Comparison of ENCODE assay signal across 16 mouse cellular contexts in genomic region chr15:72205240-72205799, GRCm38 (mm10).
DNase-seq lines count a peak whose midpoint lies in the region; ATAC-seq lines count a peak whose summit lies in the region.
"Had no signal": no experiment of that assay in that cellular context is flagged by ENCODE, and none has a peak within 500 bp of the region (broad histone marks: within the 10 kb centered on the region; RNA-seq: fewer than 3 reads in every experiment).

No protein-coding gene starts in this region.

- peak overlapping the region; percentile 37; the same call in 1 of the 2 replicates for H3K27ac ChIP-seq in hindbrain, embryonic 12.5 days
- H3K27ac ChIP-seq in hindbrain, embryonic 10.5 days = no peak overlapping the region
- H3K27ac ChIP-seq in neural tube, embryonic 13.5 days (replicated peaks) = peak overlapping the region; percentile 47
- peak overlapping the region; percentile 73 for H3K27ac ChIP-seq in midbrain, embryonic 15.5 days
- H3K27ac ChIP-seq: embryonic facial prominence, embryonic 13.5 days; heart, embryonic 15.5 days; intestine, embryonic 15.5 days; limb, embryonic 15.5 days; liver, embryonic 14.5 days had no signal

- no peaks in the 10 kb centered on the region for H3K9me3 ChIP-seq in hindbrain, embryonic 12.5 days (replicated peaks)
- no peaks in the 10 kb centered on the region for H3K9me3 ChIP-seq in hindbrain, embryonic 10.5 days
- no peaks in the 10 kb centered on the region for H3K9me3 ChIP-seq in neural tube, embryonic 13.5 days
- H3K9me3 ChIP-seq in midbrain, embryonic 15.5 days = no peaks in the 10 kb centered on the region
- H3K9me3 ChIP-seq: embryonic facial prominence, embryonic 13.5 days; heart, embryonic 15.5 days; intestine, embryonic 15.5 days; limb, embryonic 15.5 days had no signal

- peaks cover 2% of the 10 kb centered on the region; the same call in 1 of the 2 replicates for H3K4me1 ChIP-seq in hindbrain, embryonic 12.5 days
- H3K4me1 ChIP-seq in hindbrain, embryonic 10.5 days (replicated peaks) = no peaks in the 10 kb centered on the region
- peaks cover 20% of the 10 kb centered on the region for H3K4me1 ChIP-seq in neural tube, embryonic 13.5 days (replicated peaks)
- H3K4me1 ChIP-seq in midbrain, embryonic 15.5 days = peaks cover 19% of the 10 kb centered on the region
- H3K4me1 ChIP-seq: embryonic facial prominence, embryonic 13.5 days; heart, embryonic 15.5 days; intestine, embryonic 15.5 days; limb, embryonic 15.5 days had no signal

- H3K4me3 ChIP-seq in hindbrain, embryonic 12.5 days = no peak overlapping the region
- no peak overlapping the region for H3K4me3 ChIP-seq in hindbrain, embryonic 10.5 days
- no peak overlapping the region for H3K4me3 ChIP-seq in neural tube, embryonic 13.5 days
- no peak overlapping the region for H3K4me3 ChIP-seq in midbrain, embryonic 15.5 days
- H3K4me3 ChIP-seq: embryonic facial prominence, embryonic 13.5 days; heart, embryonic 15.5 days; intestine, embryonic 15.5 days; limb, embryonic 15.5 days had no signal

- no peaks in the 10 kb centered on the region for H3K27me3 ChIP-seq in hindbrain, embryonic 12.5 days
- H3K27me3 ChIP-seq in hindbrain, embryonic 10.5 days (ENCODE audit: insufficient read depth, poor library complexity, severe bottlenecking) = no peaks in the 10 kb centered on the region
- H3K27me3 ChIP-seq in neural tube, embryonic 13.5 days = no peaks in the 10 kb centered on the region
- no peaks in the 10 kb centered on the region for H3K27me3 ChIP-seq in midbrain, embryonic 15.5 days (replicated peaks)
- H3K27me3 ChIP-seq: CH12.LX; embryonic facial prominence, embryonic 13.5 days; heart, embryonic 15.5 days; intestine, embryonic 15.5 days; limb, embryonic 15.5 days had no signal

- 65% methylated on average over 8 of the region's 8 CpGs for WGBS in hindbrain, embryonic 12.5 days
- 76% methylated on average over 8 of the region's 8 CpGs for WGBS in hindbrain, embryonic 10.5 days
- 42% methylated on average over 8 of the region's 8 CpGs for WGBS in neural tube, embryonic 13.5 days
- WGBS in midbrain, embryonic 15.5 days = 40% methylated on average over 8 of the region's 8 CpGs

- H3K4me2 ChIP-seq in hindbrain, embryonic 12.5 days (replicated peaks) = no peak overlapping the region
- no peak overlapping the region for H3K4me2 ChIP-seq in neural tube, embryonic 13.5 days
- no peak overlapping the region for H3K4me2 ChIP-seq in midbrain, embryonic 15.5 days
- H3K4me2 ChIP-seq: embryonic facial prominence, embryonic 13.5 days; heart, embryonic 15.5 days; intestine, embryonic 15.5 days; limb, embryonic 15.5 days; lung, embryonic 14.5 days had no signal

- no peak for DNase-seq in hindbrain, embryonic 10.5 days (ENCODE audit: low spot score)
- no peak for DNase-seq in neural tube, embryonic 10.5 days (ENCODE audit: extremely low spot score, low spot score)
- DNase-seq in spleen, postnatal 14 days (ENCODE audit: low spot score in 2 of 2) = no peak
- DNase-seq in left cerebral cortex, adult 11 months (ENCODE audit: low spot score) = no peak

- no peaks in the 10 kb centered on the region for H3K36me3 ChIP-seq in hindbrain, embryonic 12.5 days
- H3K36me3 ChIP-seq in hindbrain, embryonic 10.5 days = no peaks in the 10 kb centered on the region
- no peaks in the 10 kb centered on the region for H3K36me3 ChIP-seq in neural tube, embryonic 13.5 days
- H3K36me3 ChIP-seq in midbrain, embryonic 15.5 days (replicated peaks) = no peaks in the 10 kb centered on the region
- H3K36me3 ChIP-seq: embryonic facial prominence, embryonic 13.5 days; G1E; heart, embryonic 15.5 days; intestine, embryonic 15.5 days; limb, embryonic 15.5 days had no signal

- no peak for ATAC-seq in hindbrain, embryonic 12.5 days (ENCODE audit: low FRiP score)
- ATAC-seq in neural tube, embryonic 13.5 days (ENCODE audit: low read depth) = peak; percentile 54; the same call in 1 of the 2 replicates
- peak; percentile 68 for ATAC-seq in midbrain, embryonic 15.5 days (replicated peaks)
- ATAC-seq: intestine, embryonic 15.5 days; Patski had no signal

- no peak overlapping the region for H3K9ac ChIP-seq in hindbrain, embryonic 12.5 days
- H3K9ac ChIP-seq in neural tube, embryonic 13.5 days = no peak overlapping the region
- no peak overlapping the region for H3K9ac ChIP-seq in midbrain, embryonic 15.5 days
- H3K9ac ChIP-seq: embryonic facial prominence, embryonic 13.5 days; heart, embryonic 15.5 days; intestine, embryonic 15.5 days; limb, embryonic 15.5 days; liver, embryonic 14.5 days; lung, embryonic 14.5 days had no signal
